Mouse (Mus musculus): ENCODE measurements around the gene Ildr1.

DNA sequence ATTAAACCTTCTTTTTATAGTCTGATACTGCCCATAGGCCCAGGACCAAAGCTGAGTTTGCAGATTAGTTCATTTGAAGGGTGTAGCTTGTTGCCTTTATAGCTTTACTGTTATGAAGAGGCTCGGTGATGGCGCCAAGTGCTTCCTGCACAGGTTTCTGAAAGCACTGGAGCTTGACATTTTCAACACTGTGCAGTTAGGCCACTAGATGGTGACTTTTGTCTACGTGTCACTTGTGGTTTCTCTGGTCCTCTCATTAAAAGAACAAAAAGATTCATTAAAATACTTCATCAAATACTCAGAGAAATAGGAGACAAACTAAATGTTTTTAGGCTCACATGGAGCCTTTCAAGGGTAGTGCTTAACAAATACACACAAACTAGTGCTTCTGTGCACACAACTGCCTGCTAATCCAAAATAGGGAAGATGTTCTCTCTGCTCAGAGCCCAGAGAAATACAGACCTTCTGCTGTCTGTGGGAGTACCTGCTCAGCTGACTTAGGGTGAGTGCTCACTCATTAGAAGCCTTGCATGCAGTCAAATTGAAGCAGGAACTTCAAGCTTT, 30.2 kb downstream of the Ildr1 start:
- TF ChIP-seq CTCF (IDR thresholded peaks at IDR 0.05; ENCODE audit: borderline replicate concordance, control insufficient read depth, extremely low read depth, insufficient read depth, low read length, poor library complexity) (no peak), POLR2A (IDR thresholded peaks at IDR 0.05; ENCODE audit: control insufficient read depth, extremely low read depth, insufficient read depth, low read length, poor library complexity) (no peak)

All from thymus, adult 2 months (tissue).